Mouse (Mus musculus) lung, postnatal 14 days (tissue): ENCODE measurements around the gene Col24a1.

Experiments
- DNase-seq: peaks from one replicate; pipeline ENCODE4 v3.0.0; 2021

The Col24a1 gene

GRCm38 (mm10) chr3:145471094-145471493 lies 178.8 kb downstream of the Col24a1 start:
- DNase-seq: peak; percentile 5

- no peak for DNase-seq
Measured at GRCm38 (mm10) chr3:145474163-145474562, 181.9 kb downstream of the Col24a1 start.

GRCm38 (mm10) chr3:145476634-145477033 lies 184.4 kb downstream of the Col24a1 start:
- DNase-seq: no peak

GRCm38 (mm10) chr3:145477074-145477473 lies 184.8 kb downstream of the Col24a1 start:
- DNase-seq: no peak

- DNase-seq: no peak
Measured at GRCm38 (mm10) chr3:145478446-145478845, 186.2 kb downstream of the Col24a1 start.

GRCm38 (mm10) chr3:145490279-145490678 lies 198.0 kb downstream of the Col24a1 start:
- no peak for DNase-seq

- DNase-seq: no peak
Measured at GRCm38 (mm10) chr3:145491326-145491725, 199.1 kb downstream of the Col24a1 start.

- no peak for DNase-seq
Measured at GRCm38 (mm10) chr3:145498127-145498526, 205.9 kb downstream of the Col24a1 start.

- no peak for DNase-seq
Measured at GRCm38 (mm10) chr3:145498893-145499292, 206.6 kb downstream of the Col24a1 start.

- no peak for DNase-seq
Measured at GRCm38 (mm10) chr3:145504830-145505229, 212.6 kb downstream of the Col24a1 start.

GRCm38 (mm10) chr3:145508550-145508949 lies 216.3 kb downstream of the Col24a1 start:
- DNase-seq: no peak

- no peak for DNase-seq
Measured at GRCm38 (mm10) chr3:145514197-145514596, 221.9 kb downstream of the Col24a1 start.

GRCm38 (mm10) chr3:145521528-145522080 lies 229.3 kb downstream of the Col24a1 start:
- no peak for DNase-seq

GRCm38 (mm10) chr3:145522311-145522710 lies 230.0 kb downstream of the Col24a1 start:
- no peak for DNase-seq

- no peak for DNase-seq
Measured at GRCm38 (mm10) chr3:145525266-145525665, 233.0 kb downstream of the Col24a1 start.

- DNase-seq: no peak
Measured at GRCm38 (mm10) chr3:145537870-145538269, 245.6 kb downstream of the Col24a1 start.

GRCm38 (mm10) chr3:145548441-145549415 lies 256.5 kb downstream of the Col24a1 start:
- no peak for DNase-seq

GRCm38 (mm10) chr3:145550216-145550615 lies 257.9 kb downstream of the Col24a1 start:
- DNase-seq: no peak

GRCm38 (mm10) chr3:145554388-145554787 lies 262.1 kb downstream of the Col24a1 start:
- DNase-seq: no peak

- no peak for DNase-seq
Measured at GRCm38 (mm10) chr3:145556206-145556605, 263.9 kb downstream of the Col24a1 start.

GRCm38 (mm10) chr3:145559675-145560074 lies 267.4 kb downstream of the Col24a1 start:
- DNase-seq: no peak

GRCm38 (mm10) chr3:145560117-145560516 lies 267.8 kb downstream of the Col24a1 start:
- DNase-seq: no peak

- DNase-seq: no peak
Measured at GRCm38 (mm10) chr3:145574468-145574867, 282.2 kb downstream of the Col24a1 start.

GRCm38 (mm10) chr3:145575340-145575739 lies 283.1 kb downstream of the Col24a1 start:
- DNase-seq: no peak
